In genomic region chr4:134555956-134556580, GRCm38 (mm10) we compare ENCODE assay signal across 8 mouse cellular contexts. TPM values are rescaled to one million over a fixed set of nuclear protein-coding genes. Genes with fewer than 3 reads are reported as not detected.
DNase-seq lines count a peak whose midpoint lies in the region; ATAC-seq lines count a peak whose summit lies in the region.

No protein-coding gene starts in this region.

- no peak for ATAC-seq in cerebellum, adult (ENCODE audit: insufficient number of reproducible peaks, low FRiP score, low TSS enrichment)
- no peak for ATAC-seq in megakaryocyte, adult 5-6 weeks (ENCODE audit: poor library complexity, severe bottlenecking)

- DNase-seq in cerebellum, postnatal 10 days = peak; percentile 79 to 87
- DNase-seq in layer of hippocampus, postnatal 10 days (ENCODE audit: low spot score in 2 of 2) = peak; percentile 51 to 63
- no peak for DNase-seq in layer of hippocampus, postnatal 36 days
- DNase-seq in A20 (ENCODE audit: low read depth, low spot score) = peak; percentile 51
- peak; percentile 79 for DNase-seq in brain, adult 2 months (ENCODE audit: low read depth, low spot score)
- no peak for DNase-seq in natural killer cell, adult 2 months (ENCODE audit: low spot score in 2 of 2)

RNA-seq across cellular contexts. Expression of gene Selenon, which starts 4.1 kb away (rescaled TPM):
- 10 to 100 TPM; 16.9 TPM for total RNA-seq in layer of hippocampus, postnatal 10 days (2021)
- 10 to 100 TPM; 16.0 to 18.0 TPM for total RNA-seq in layer of hippocampus, postnatal 36 days (2021)
- 24.9 and 25.4 TPM in 2 replicates for total RNA-seq in megakaryocyte, adult 5-6 weeks (2015)
- total RNA-seq in megakaryocyte, adult 5-6 weeks (2017) = 6.3 and 8.2 TPM in 2 replicates

RNA-seq across cellular contexts. Expression of gene Mtfr1l, which starts 20.9 kb away (rescaled TPM):
- total RNA-seq in layer of hippocampus, postnatal 10 days (2021) = 10 to 100 TPM; 82.0 to 86.7 TPM
- 10 to 100 TPM; 63.2 to 64.7 TPM for total RNA-seq in layer of hippocampus, postnatal 36 days (2021)
- 40.4 and 48.1 TPM in 2 replicates for total RNA-seq in megakaryocyte, adult 5-6 weeks (2015)
- 33.6 and 38.3 TPM in 2 replicates for total RNA-seq in megakaryocyte, adult 5-6 weeks (2017)

RNA-seq across cellular contexts. Expression of gene Aunip, which starts 45.3 kb away (rescaled TPM):
- under 1 TPM; 0.48 to 0.78 TPM for total RNA-seq in layer of hippocampus, postnatal 10 days (2021)
- total RNA-seq in layer of hippocampus, postnatal 36 days (2021) = 1 to 10 TPM in 1 of 2 experiments, not detected in 1; 1.3 TPM
- total RNA-seq in megakaryocyte, adult 5-6 weeks (2015) = 3.7 and 3.9 TPM in 2 replicates
- total RNA-seq in megakaryocyte, adult 5-6 weeks (2017) = 12.6 and 17.0 TPM in 2 replicates

RNA-seq across cellular contexts. Expression of gene Paqr7, which starts 59.6 kb away (rescaled TPM):
- 10 to 100 TPM; 50.0 to 51.9 TPM for total RNA-seq in layer of hippocampus, postnatal 10 days (2021)
- total RNA-seq in layer of hippocampus, postnatal 36 days (2021) = 10 to 100 TPM; 63.6 to 69.1 TPM
- total RNA-seq in megakaryocyte, adult 5-6 weeks (2015) = 10.7 and 11.7 TPM in 2 replicates
- 17.0 and 17.6 TPM in 2 replicates for total RNA-seq in megakaryocyte, adult 5-6 weeks (2017)

Comparison
In these comparisons a context has a peak if more than half of its experiments do, and no peak if none do; other contexts are left out.
1. DNase-seq: peak in cerebellum, postnatal 10 days (2 of 2), layer of hippocampus, postnatal 10 days (2 of 2), A20 (single experiment) and brain, adult 2 months (single experiment); none in layer of hippocampus, postnatal 36 days (0 of 2) and natural killer cell, adult 2 months (0 of 2).